In the genomic region with DNA sequence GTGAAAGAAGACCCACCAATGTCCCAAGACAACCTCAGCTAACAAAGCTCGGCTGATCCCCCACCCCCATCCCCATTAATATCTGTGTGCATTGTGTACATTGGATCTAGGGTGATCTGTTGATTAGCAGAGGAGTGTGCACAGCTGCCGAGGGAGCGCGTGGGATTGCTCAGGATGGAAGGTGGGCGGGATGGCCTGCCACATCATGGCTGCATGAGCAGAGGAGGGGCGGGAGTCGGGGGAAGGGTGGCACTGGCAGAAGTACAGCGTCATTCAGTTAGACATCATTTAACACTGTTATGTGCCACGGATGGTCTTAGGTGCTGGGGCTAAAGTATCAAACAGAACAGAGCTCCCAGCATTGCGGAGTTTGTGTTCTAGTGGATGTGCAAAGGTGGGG, we compare ENCODE assay signal across 31 mouse cellular contexts. TPM values are rescaled to one million over a fixed set of nuclear protein-coding genes. Genes with fewer than 3 reads are reported as not detected.
DNase-seq lines count a peak whose midpoint lies in the region; ATAC-seq lines count a peak whose summit lies in the region.
"Had no signal": no experiment of that assay in that cellular context is flagged by ENCODE, and none has a peak within 500 bp of the region (broad histone marks: within the 10 kb centered on the region; RNA-seq: fewer than 3 reads in every experiment).

No protein-coding gene starts in this region.

- WGBS in forebrain, embryonic 13.5 days: 66% methylated on average over 10 of the region's 10 CpGs
- WGBS in forebrain, embryonic 10.5 days: 71% methylated on average over 10 of the region's 10 CpGs
- WGBS in kidney, embryonic 14.5 days: 44% methylated on average over 10 of the region's 10 CpGs
- 39% methylated on average over 10 of the region's 10 CpGs for WGBS in kidney, embryonic 16.5 days

- H3K36me3 ChIP-seq in forebrain, embryonic 13.5 days (ENCODE audit: poor library complexity, severe bottlenecking): no peaks in the 10 kb centered on the region
- H3K36me3 ChIP-seq in forebrain, embryonic 10.5 days (replicated peaks): no peaks in the 10 kb centered on the region
- H3K36me3 ChIP-seq in kidney, embryonic 14.5 days (ENCODE audit: control insufficient read depth, insufficient read depth, low read length): no peaks in the 10 kb centered on the region
- no peaks in the 10 kb centered on the region for H3K36me3 ChIP-seq in kidney, embryonic 16.5 days (ENCODE audit: insufficient read depth, low read length)
- H3K36me3 ChIP-seq: heart, embryonic 15.5 days; hindbrain, embryonic 13.5 days; liver, embryonic 15.5 days; lung, embryonic 15.5 days; midbrain, embryonic 15.5 days; neural tube, embryonic 15.5 days had no signal

- no peak overlapping the region for H3K4me2 ChIP-seq in forebrain, embryonic 13.5 days
- H3K4me2 ChIP-seq in kidney, embryonic 14.5 days (replicated peaks; ENCODE audit: low read depth, low read length): no peak overlapping the region
- no peak overlapping the region for H3K4me2 ChIP-seq in kidney, embryonic 16.5 days (replicated peaks; ENCODE audit: low read depth, low read length)
- H3K4me2 ChIP-seq: heart, embryonic 15.5 days; hindbrain, embryonic 13.5 days; liver, embryonic 15.5 days; lung, embryonic 15.5 days; midbrain, embryonic 15.5 days; neural tube, embryonic 15.5 days had no signal

- H3K27ac ChIP-seq in forebrain, embryonic 13.5 days: no peak overlapping the region
- H3K27ac ChIP-seq in forebrain, embryonic 10.5 days: no peak overlapping the region
- no peak overlapping the region for H3K27ac ChIP-seq in kidney, embryonic 14.5 days (ENCODE audit: low read depth, low read length)
- no peak overlapping the region for H3K27ac ChIP-seq in kidney, embryonic 16.5 days (ENCODE audit: low read length)
- H3K27ac ChIP-seq: gastrocnemius, adult 2 months; heart, adult 2 months; heart, embryonic 15.5 days; hindbrain, embryonic 13.5 days; liver, embryonic 15.5 days; lung, embryonic 15.5 days; midbrain, embryonic 15.5 days; neural tube, embryonic 15.5 days had no signal

- peaks cover 7% of the 10 kb centered on the region for H3K4me1 ChIP-seq in forebrain, embryonic 13.5 days
- peaks cover 9% of the 10 kb centered on the region for H3K4me1 ChIP-seq in forebrain, embryonic 10.5 days
- peaks cover 3% of the 10 kb centered on the region; the same call in 1 of the 2 replicates for H3K4me1 ChIP-seq in kidney, embryonic 14.5 days (ENCODE audit: control insufficient read depth, insufficient read depth, low read length)
- H3K4me1 ChIP-seq in kidney, embryonic 16.5 days (ENCODE audit: insufficient read depth, low read length): no peaks in the 10 kb centered on the region; the same call in 1 of the 2 replicates
- H3K4me1 ChIP-seq: liver, embryonic 15.5 days had no signal

- H3K9ac ChIP-seq in forebrain, embryonic 13.5 days: peak overlapping the region; percentile 21; the same call in 1 of the 2 replicates
- H3K9ac ChIP-seq in kidney, embryonic 14.5 days (ENCODE audit: low read depth, low read length): 0 out of 2 replicates have a peak overlapping the region, but pooled peaks have one; percentile 5
- no peak overlapping the region for H3K9ac ChIP-seq in kidney, embryonic 16.5 days (replicated peaks; ENCODE audit: low read length)
- H3K9ac ChIP-seq: heart, embryonic 15.5 days; hindbrain, embryonic 13.5 days; liver, embryonic 15.5 days; lung, embryonic 15.5 days; midbrain, embryonic 15.5 days; neural tube, embryonic 15.5 days had no signal

- no peaks in the 10 kb centered on the region for H3K27me3 ChIP-seq in forebrain, embryonic 13.5 days
- H3K27me3 ChIP-seq in forebrain, embryonic 10.5 days (ENCODE audit: poor library complexity, severe bottlenecking): no peaks in the 10 kb centered on the region
- H3K27me3 ChIP-seq in kidney, embryonic 14.5 days (ENCODE audit: control insufficient read depth, insufficient read depth, low read length): no peaks in the 10 kb centered on the region
- H3K27me3 ChIP-seq in kidney, embryonic 16.5 days (ENCODE audit: insufficient read depth, low read length): no peaks in the 10 kb centered on the region
- H3K27me3 ChIP-seq: heart, embryonic 15.5 days; hindbrain, embryonic 13.5 days; liver, embryonic 15.5 days; lung, embryonic 15.5 days; midbrain, embryonic 15.5 days; neural tube, embryonic 15.5 days had no signal

- DNase-seq in forebrain, embryonic 10.5 days (ENCODE audit: extremely low spot score, low spot score): no peak
- DNase-seq in right cerebral cortex, adult 2 months (ENCODE audit: low spot score in 2 of 2): peak; percentile 33 to 41
- DNase-seq in right cerebral cortex, postnatal 4 days: no peak
- DNase-seq in testis, postnatal 10 days (ENCODE audit: low spot score): no peak
- DNase-seq: adrenal gland, adult 2 months; adrenal gland, postnatal 36 days; cerebellum, adult 2 months; cerebellum, postnatal 14 days; gastrocnemius, adult 2 months; gastrocnemius, postnatal 36 days; heart, adult 2 months; heart, postnatal 4 days; kidney, adult 8-10 months; kidney, postnatal 14 days; layer of hippocampus, adult 9-11 months; lung, postnatal 36 days had no signal

- no peak overlapping the region for H3K4me3 ChIP-seq in forebrain, embryonic 13.5 days
- H3K4me3 ChIP-seq in forebrain, embryonic 10.5 days: no peak overlapping the region
- no peak overlapping the region for H3K4me3 ChIP-seq in kidney, embryonic 14.5 days (ENCODE audit: low read length)
- no peak overlapping the region for H3K4me3 ChIP-seq in kidney, embryonic 16.5 days (ENCODE audit: low read length)
- H3K4me3 ChIP-seq: gastrocnemius, adult 2 months; heart, adult 2 months; heart, embryonic 15.5 days; hindbrain, embryonic 13.5 days; liver, embryonic 15.5 days; lung, embryonic 15.5 days; midbrain, embryonic 15.5 days; neural tube, embryonic 15.5 days had no signal

- H3K9me3 ChIP-seq in forebrain, embryonic 13.5 days (replicated peaks): no peaks in the 10 kb centered on the region
- no peaks in the 10 kb centered on the region for H3K9me3 ChIP-seq in forebrain, embryonic 10.5 days
- no peaks in the 10 kb centered on the region for H3K9me3 ChIP-seq in kidney, embryonic 14.5 days (ENCODE audit: control insufficient read depth, low read length)
- H3K9me3 ChIP-seq in kidney, embryonic 16.5 days (ENCODE audit: low read length): no peaks in the 10 kb centered on the region
- H3K9me3 ChIP-seq: heart, embryonic 15.5 days; hindbrain, embryonic 13.5 days; liver, embryonic 15.5 days; lung, embryonic 15.5 days; midbrain, embryonic 15.5 days; neural tube, embryonic 15.5 days had no signal

- 0 out of 2 replicates have a peak, but pooled peaks have one; percentile 34 for ATAC-seq in forebrain, embryonic 13.5 days
- no peak for ATAC-seq in kidney, embryonic 14.5 days (ENCODE audit: low FRiP score, low TSS enrichment)
- no peak for ATAC-seq in kidney, embryonic 16.5 days (ENCODE audit: low FRiP score, low TSS enrichment)
- ATAC-seq: activated CD4-positive, CD25-positive, alpha-beta regulatory T cell, adult 4 months; CD4-positive, CD25-positive, alpha-beta regulatory T cell, adult 4 months; intestine, embryonic 16.5 days; midbrain, embryonic 15.5 days had no signal

RNA-seq across cellular contexts. Expression of a gene that starts 25.0 kb away (rescaled TPM):
- 0.19 and 0.37 TPM in 2 replicates for polyA plus RNA-seq in forebrain, embryonic 13.5 days (2015; fragmentation: Nextera tagmentation; extraction: Ambion mirVana)
- 0.05 and 0.06 TPM in 2 replicates for polyA plus RNA-seq in forebrain, embryonic 10.5 days (2016; fragmentation: Nextera tagmentation; extraction: Ambion mirVana)
- 0.39 TPM in 1 of 2 replicates, not detected in the other for polyA plus RNA-seq in kidney, embryonic 14.5 days (2014; fragmentation: Nextera tagmentation; extraction: Ambion mirVana)
- 0.04 TPM in 1 of 2 replicates, not detected in the other for polyA plus RNA-seq in kidney, embryonic 16.5 days (2015; fragmentation: Nextera tagmentation; extraction: Ambion mirVana)
- polyA plus RNA-seq: adrenal gland, adult 2 months; heart, adult 2 months; heart, embryonic 15.5 days; intestine, embryonic 16.5 days; liver, adult 2 months; midbrain, embryonic 15.5 days; small intestine, adult 2 months; stomach, embryonic 14.5 days had no signal

Comparison
In these comparisons a context has a peak if more than half of its experiments do, and no peak if none do; other contexts are left out.
1. DNase-seq: peak in right cerebral cortex, adult 2 months (2 of 2); none in forebrain, embryonic 10.5 days (single experiment), right cerebral cortex, postnatal 4 days (single experiment) and testis, postnatal 10 days (single experiment).